Mouse (Mus musculus) heart, embryonic 10.5 days (tissue): ENCODE data around the gene Cir1. TPM values are rescaled to one million over a fixed set of nuclear protein-coding genes. Genes with fewer than 3 reads are reported as not detected.

Experiments
- DNase-seq: peaks from one replicate; pipeline ENCODE4 v3.0.0-alpha.2; 2017; ENCODE audit warnings: low spot score
- H3K27ac ChIP-seq: fragments of 300-500 bp; sonication (generic); 2 replicates; pipeline ENCODE4 v1.5.1; 2016; ENCODE audit warnings: mild to moderate bottlenecking
- H3K27me3 ChIP-seq: fragments of 300-500 bp; sonication (generic); 2 replicates; pipeline ENCODE4 v1.6.1; 2016; ENCODE audit warnings: mild to moderate bottlenecking; ENCODE audit not compliant: poor library complexity, insufficient read depth, severe bottlenecking
- H3K36me3 ChIP-seq: fragments of 300-500 bp; sonication (generic); 2 replicates; pipeline ENCODE4 v1.6.1; 2016; ENCODE audit warnings: mild to moderate bottlenecking, moderate library complexity
- H3K4me1 ChIP-seq: fragments of 300-500 bp; sonication (generic); 2 replicates; pipeline ENCODE4 v1.6.1; 2016; ENCODE audit warnings: mild to moderate bottlenecking
- H3K4me3 ChIP-seq: fragments of 300-500 bp; sonication (generic); 2 replicates; pipeline ENCODE4 v1.5.1; 2016; ENCODE audit warnings: mild to moderate bottlenecking, moderate library complexity
- H3K9me3 ChIP-seq: fragments of 300-500 bp; sonication (generic); 2 replicates; pipeline ENCODE4 v1.6.1; 2016; ENCODE audit warnings: mild to moderate bottlenecking, moderate library complexity
- WGBS: fragments of 180-500 bp; shearing (Covaris S2); methylation state at CpG from one replicate; pipeline ENCODE4 v1.1.7; 2016; 5-methylcytosine and 5-hydroxymethylcytosine counted together
- polyA plus RNA-seq: library from polyadenylated mRNA; unstranded; fragments of >200 nt; fragmentation: Nextera tagmentation; extraction: Ambion mirVana; gene quantifications from 2 replicates; pipeline ENCODE4 v1.2.1, GENCODE M21; 2016

Cir1 gene
- polyA plus RNA-seq, 1 experiment from 2014 or later = 12.0 TPM

- no peak for DNase-seq
- Histone ChIP-seq H3K36me3 (no peaks in the 10 kb centered on the region), H3K4me3 (no peak overlapping the region), H3K4me1 (no peaks in the 10 kb centered on the region), H3K9me3 (no peaks in the 10 kb centered on the region), H3K27ac (no peak overlapping the region), H3K27me3 (no peaks in the 10 kb centered on the region)
- 84% methylated on average over 3 of the region's 3 CpGs for WGBS
Measured at GRCm38 (mm10) chr2:73335949-73336348, 23.4 kb upstream of the Cir1 start.

DNA sequence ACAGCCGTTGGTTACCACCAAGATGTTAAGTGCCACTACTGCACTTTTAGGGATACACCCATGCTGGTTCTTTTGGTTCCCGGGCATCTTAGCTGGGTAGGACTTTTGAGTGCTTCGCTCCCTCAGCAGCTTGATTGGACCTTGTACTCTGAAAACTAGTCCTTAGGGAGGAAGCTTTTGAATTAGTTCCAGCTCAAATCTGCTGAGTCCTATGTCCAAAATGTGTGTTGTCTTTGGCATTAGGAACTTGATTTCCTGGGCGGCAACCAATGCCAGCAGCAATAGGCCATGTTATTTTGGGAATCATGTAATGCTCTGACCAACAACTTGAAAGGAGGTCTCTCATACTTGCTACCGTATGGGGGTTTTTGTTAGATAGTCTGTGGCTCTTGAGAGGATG is 13.4 kb upstream of the Cir1 start:
- Histone ChIP-seq H3K4me1 (no peaks in the 10 kb centered on the region), H3K9me3 (no peaks in the 10 kb centered on the region), H3K27ac (no peak overlapping the region), H3K36me3 (no peaks in the 10 kb centered on the region), H3K27me3 (no peaks in the 10 kb centered on the region), H3K4me3 (no peak overlapping the region)
- 91% methylated on average over 5 of the region's 5 CpGs for WGBS
- no peak for DNase-seq

DNA sequence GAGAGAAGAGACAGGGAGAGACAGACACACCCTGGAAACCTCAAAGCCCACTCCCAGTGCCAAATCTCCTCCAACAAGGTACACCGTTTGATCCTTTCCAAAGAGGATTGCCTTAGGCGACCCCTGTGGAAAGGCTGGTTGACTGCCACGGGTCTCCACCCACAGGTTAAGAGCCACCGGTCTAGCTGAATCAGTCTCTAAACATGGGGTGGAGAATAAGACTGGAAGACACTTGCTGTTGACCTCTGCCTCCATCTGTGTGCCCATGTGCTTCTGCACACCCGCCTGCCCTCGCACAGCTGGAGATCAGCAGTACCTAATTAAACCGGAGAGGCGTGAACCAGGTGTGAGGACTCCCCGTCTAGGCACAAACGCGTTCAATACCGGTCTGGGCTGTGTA is 10.5 kb upstream of the Cir1 start:
- H3K27me3 ChIP-seq = no peaks in the 10 kb centered on the region
- 51% methylated on average over 12 of the region's 12 CpGs for WGBS
- H3K4me1 ChIP-seq = no peaks in the 10 kb centered on the region
- peaks cover 9% of the 10 kb centered on the region; the same call in 1 of the 2 replicates for H3K36me3 ChIP-seq
- no peak for DNase-seq
- no peak overlapping the region for H3K27ac ChIP-seq
- no peak overlapping the region for H3K4me3 ChIP-seq
- H3K9me3 ChIP-seq = no peaks in the 10 kb centered on the region

DNA sequence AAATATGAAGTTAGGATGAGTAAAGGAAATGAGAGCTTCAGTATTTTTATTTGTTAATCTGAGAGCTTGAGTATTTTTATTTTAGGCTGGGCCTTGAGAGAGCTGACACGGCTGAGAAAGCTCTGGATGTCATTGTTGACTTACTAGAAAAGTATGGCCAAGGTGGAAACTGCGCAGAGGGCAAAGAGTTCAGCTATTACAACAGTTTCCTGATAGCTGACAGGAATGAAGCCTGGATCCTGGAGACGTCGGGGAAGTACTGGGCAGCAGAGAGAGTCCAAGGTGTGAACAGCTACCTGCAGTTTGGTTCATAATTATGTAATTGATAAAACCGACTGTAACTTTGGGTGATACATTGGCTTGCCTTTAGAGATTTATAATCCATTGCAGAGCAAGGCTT is 6.7 kb upstream of the Cir1 start:
- Histone ChIP-seq H3K27ac (no peak overlapping the region), H3K4me3 (no peak overlapping the region), H3K36me3 (peaks cover 12% of the 10 kb centered on the region; the same call in 1 of the 2 replicates), H3K4me1 (no peaks in the 10 kb centered on the region), H3K27me3 (no peaks in the 10 kb centered on the region), H3K9me3 (no peaks in the 10 kb centered on the region)
- DNase-seq = no peak
- 77% methylated on average over 5 of the region's 5 CpGs for WGBS

DNA sequence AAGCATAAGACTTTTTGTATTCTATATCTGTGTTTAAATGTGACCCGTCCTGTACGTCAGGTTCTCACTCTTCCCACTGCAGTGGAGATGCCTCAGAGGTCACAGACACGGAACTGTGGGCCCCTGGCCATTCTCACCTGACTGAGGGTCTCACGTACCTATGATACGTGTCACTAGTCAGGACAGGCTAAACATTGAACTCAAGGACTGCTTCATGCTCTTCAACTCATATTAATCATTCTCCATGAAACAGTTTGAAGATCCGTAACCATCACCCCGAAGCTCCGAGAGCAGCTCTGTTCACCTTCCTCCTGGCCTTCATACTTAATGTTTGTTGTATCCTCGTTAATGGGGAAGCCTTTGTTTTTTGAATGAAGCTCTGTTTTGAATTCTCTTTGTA is 4.9 kb upstream of the Cir1 start:
- 92% methylated on average over 9 of the region's 9 CpGs for WGBS
- DNase-seq = no peak
- Histone ChIP-seq H3K27me3 (no peaks in the 10 kb centered on the region), H3K4me1 (peaks cover 3% of the 10 kb centered on the region), H3K27ac (no peak overlapping the region), H3K4me3 (no peak overlapping the region), H3K9me3 (no peaks in the 10 kb centered on the region), H3K36me3 (peaks cover 12% of the 10 kb centered on the region; the same call in 1 of the 2 replicates)

- Histone ChIP-seq H3K9me3 (no peaks in the 10 kb centered on the region), H3K27ac (no peak overlapping the region; the same call in 1 of the 2 replicates), H3K36me3 (peaks cover 15% of the 10 kb centered on the region; the same call in 1 of the 2 replicates), H3K27me3 (no peaks in the 10 kb centered on the region), H3K4me3 (no peak overlapping the region), H3K4me1 (peaks cover 15% of the 10 kb centered on the region)
- no peak for DNase-seq
- WGBS = 93% methylated on average over 3 of the region's 3 CpGs
Measured at GRCm38 (mm10) chr2:73314311-73314710, 1.8 kb upstream of the Cir1 start.

DNA sequence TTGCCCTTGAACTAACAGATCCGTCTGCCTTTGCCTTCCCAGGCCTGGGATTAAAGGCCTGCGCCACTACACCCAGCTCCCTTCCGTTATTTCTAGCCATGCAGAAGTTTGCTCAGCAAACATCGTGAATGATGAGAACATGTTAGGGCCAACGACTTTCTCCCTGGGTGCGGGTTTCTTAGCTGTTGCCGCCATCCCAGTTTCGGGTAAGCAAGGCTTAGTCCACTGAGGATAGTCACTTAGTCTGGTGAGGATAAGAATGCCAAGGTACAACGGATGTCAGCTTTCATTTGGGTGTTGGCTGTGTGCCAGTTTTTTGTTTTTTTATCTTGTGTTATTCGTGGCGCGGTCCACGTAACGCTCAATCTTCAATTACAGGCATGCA is 608 bp upstream of the Cir1 start:
- peaks cover 15% of the 10 kb centered on the region for H3K4me1 ChIP-seq
- H3K36me3 ChIP-seq = peaks cover 23% of the 10 kb centered on the region
- H3K27ac ChIP-seq = peak overlapping the region; percentile 94
- no peak for DNase-seq
- no peaks in the 10 kb centered on the region for H3K27me3 ChIP-seq
- peak overlapping the region; percentile 90 for H3K4me3 ChIP-seq
- H3K9me3 ChIP-seq = no peaks in the 10 kb centered on the region
- WGBS = 37% methylated on average over 14 of the region's 14 CpGs

DNA sequence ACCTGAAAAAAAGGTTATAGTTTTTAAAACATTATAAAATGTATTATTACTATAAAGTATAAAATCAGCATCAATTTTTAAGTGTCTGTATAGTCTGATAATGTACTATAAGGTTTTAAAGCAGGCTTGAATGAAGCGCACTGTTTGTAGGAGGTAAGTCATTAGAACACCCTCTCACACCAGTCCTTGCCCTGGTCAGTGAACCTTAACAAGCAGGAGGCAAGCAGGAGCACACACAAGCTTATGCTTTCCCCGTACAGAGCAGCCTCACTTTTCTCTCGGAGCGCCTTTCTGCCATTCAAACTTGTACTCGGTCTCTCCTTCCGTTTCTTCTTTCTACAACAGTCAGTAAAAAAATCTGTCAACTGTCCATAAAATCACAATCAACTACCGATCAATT is 6.5 kb downstream of the Cir1 start:
- DNase-seq = no peak
- H3K4me3 ChIP-seq = no peak overlapping the region
- peaks cover 68% of the 10 kb centered on the region for H3K36me3 ChIP-seq
- WGBS = 93% methylated on average over 7 of the region's 7 CpGs
- H3K4me1 ChIP-seq = peaks cover 2% of the 10 kb centered on the region; the same call in 1 of the 2 replicates
- H3K27ac ChIP-seq = no peak overlapping the region
- no peaks in the 10 kb centered on the region for H3K27me3 ChIP-seq
- no peaks in the 10 kb centered on the region for H3K9me3 ChIP-seq

- Histone ChIP-seq H3K9me3 (no peaks in the 10 kb centered on the region), H3K4me3 (no peak overlapping the region), H3K4me1 (no peaks in the 10 kb centered on the region), H3K27me3 (no peaks in the 10 kb centered on the region), H3K27ac (no peak overlapping the region), H3K36me3 (peaks cover 69% of the 10 kb centered on the region)
- 90% methylated on average over 5 of the region's 5 CpGs for WGBS
- DNase-seq = no peak
Measured at GRCm38 (mm10) chr2:73304506-73304905, 8.0 kb downstream of the Cir1 start.

- Histone ChIP-seq H3K4me1 (no peaks in the 10 kb centered on the region), H3K27ac (no peak overlapping the region), H3K27me3 (no peaks in the 10 kb centered on the region), H3K9me3 (no peaks in the 10 kb centered on the region), H3K36me3 (peaks cover 57% of the 10 kb centered on the region), H3K4me3 (no peak overlapping the region)
- WGBS = 89% methylated on average over 9 of the region's 9 CpGs
- no peak for DNase-seq
Measured at GRCm38 (mm10) chr2:73302722-73303121, 9.8 kb downstream of the Cir1 start.

- 51% methylated on average over 1 of the region's 1 CpGs for WGBS
- no peak overlapping the region for H3K27ac ChIP-seq
- no peaks in the 10 kb centered on the region for H3K4me1 ChIP-seq
- no peak for DNase-seq
- H3K27me3 ChIP-seq = no peaks in the 10 kb centered on the region
- no peaks in the 10 kb centered on the region for H3K9me3 ChIP-seq
- H3K36me3 ChIP-seq = peaks cover 50% of the 10 kb centered on the region
- no peak overlapping the region for H3K4me3 ChIP-seq
Measured at GRCm38 (mm10) chr2:73301979-73302378, 10.5 kb downstream of the Cir1 start.

DNA sequence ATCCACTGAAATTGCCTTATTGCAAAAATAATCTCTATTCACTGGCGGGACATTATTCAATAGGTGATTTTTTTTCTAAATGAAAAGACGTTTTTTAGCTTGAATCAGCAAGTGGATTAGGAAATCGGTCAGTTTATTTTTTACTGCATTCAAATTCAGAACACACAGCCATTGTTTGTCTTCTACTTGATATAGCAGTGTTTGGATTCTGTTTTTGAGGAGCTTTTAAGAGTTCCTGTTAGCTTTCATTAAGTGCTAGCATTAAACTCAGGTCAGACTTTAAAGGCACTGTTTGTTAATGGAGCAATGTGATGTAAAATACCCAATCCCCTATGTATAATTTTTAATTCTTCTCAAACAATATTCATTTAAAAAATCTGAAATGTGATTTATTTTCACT is 13.7 kb downstream of the Cir1 start:
- H3K4me3 ChIP-seq = no peak overlapping the region
- no peak overlapping the region for H3K27ac ChIP-seq
- no peaks in the 10 kb centered on the region for H3K9me3 ChIP-seq
- H3K4me1 ChIP-seq = no peaks in the 10 kb centered on the region
- DNase-seq = no peak
- WGBS = 81% methylated on average over 3 of the region's 3 CpGs
- peaks cover 28% of the 10 kb centered on the region for H3K36me3 ChIP-seq
- H3K27me3 ChIP-seq = no peaks in the 10 kb centered on the region

DNA sequence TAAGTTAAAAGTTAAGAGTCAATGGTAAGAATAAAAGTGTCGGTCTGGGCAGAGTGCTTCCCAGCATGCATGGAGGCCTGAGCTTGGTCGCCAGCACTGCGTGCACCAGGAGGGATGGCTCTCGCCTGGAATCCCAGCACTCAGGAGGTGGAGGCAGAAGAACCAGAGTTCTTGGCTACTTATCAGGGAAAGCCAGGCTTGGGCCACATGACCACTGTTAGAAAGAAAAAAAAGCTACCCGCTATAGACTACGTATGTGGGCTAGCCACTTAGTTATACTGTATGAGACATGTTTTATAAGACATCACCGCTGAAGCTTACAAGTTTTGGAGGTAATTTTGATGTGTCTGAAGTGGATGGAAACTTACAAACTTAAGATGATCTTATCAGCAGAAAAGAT is 14.3 kb downstream of the Cir1 start:
- no peaks in the 10 kb centered on the region for H3K27me3 ChIP-seq
- no peaks in the 10 kb centered on the region for H3K9me3 ChIP-seq
- no peak overlapping the region for H3K27ac ChIP-seq
- H3K4me1 ChIP-seq = no peaks in the 10 kb centered on the region
- H3K36me3 ChIP-seq = peaks cover 27% of the 10 kb centered on the region
- H3K4me3 ChIP-seq = no peak overlapping the region
- no peak for DNase-seq
- WGBS = 74% methylated on average over 7 of the region's 7 CpGs

- Histone ChIP-seq H3K27me3 (no peaks in the 10 kb centered on the region), H3K4me1 (no peaks in the 10 kb centered on the region), H3K9me3 (no peaks in the 10 kb centered on the region), H3K4me3 (no peak overlapping the region), H3K36me3 (peaks cover 26% of the 10 kb centered on the region), H3K27ac (no peak overlapping the region)
- DNase-seq = no peak
- 70% methylated on average over 7 of the region's 7 CpGs for WGBS
Measured at GRCm38 (mm10) chr2:73295023-73295422, 17.5 kb downstream of the Cir1 start.
